Mouse (Mus musculus) midbrain, embryonic 14.5 days (tissue): Measurements from ENCODE around the gene Thada. TPM values are rescaled to one million over a fixed set of nuclear protein-coding genes. Genes with fewer than 3 reads are reported as not detected.

Source experiments
- ATAC-seq: fragments of 200-750 bp; cut with Nextera tagmentation; 2 replicates; pipeline ENCODE4 v1.8.0; 2017; ENCODE audit warnings: moderate number of reproducible peaks, moderate library complexity; ENCODE audit not compliant: low FRiP score, low TSS enrichment
- DNase-seq: peaks from one replicate; pipeline ENCODE4 v3.0.0-alpha.2; 2015
- H3K27ac ChIP-seq: fragments of 300-500 bp; sonication (generic); replicated peaks from 2 replicates; pipeline ENCODE4 v1.5.1; 2014; ENCODE audit warnings: mild to moderate bottlenecking, low read depth, low read length, moderate library complexity
- H3K27me3 ChIP-seq: fragments of 300-500 bp; sonication (generic); 2 replicates; pipeline ENCODE4 v1.6.1; 2014; ENCODE audit warnings: low read length, control low read depth, mixed read lengths; ENCODE audit not compliant: control insufficient read depth, insufficient read depth
- H3K36me3 ChIP-seq: fragments of 300-500 bp; sonication (generic); 2 replicates; pipeline ENCODE4 v1.6.1; 2014; ENCODE audit warnings: low read length, control low read depth; ENCODE audit not compliant: control insufficient read depth, insufficient read depth
- H3K4me1 ChIP-seq: fragments of 300-500 bp; sonication (generic); 2 replicates; pipeline ENCODE4 v1.6.1; 2014; ENCODE audit warnings: mild to moderate bottlenecking, antibody characterized with exemption, low read length, control low read depth; ENCODE audit not compliant: control insufficient read depth, insufficient read depth
- H3K4me2 ChIP-seq: fragments of 300-500 bp; sonication (generic); 2 replicates; pipeline ENCODE4 v1.6.1; 2014; ENCODE audit warnings: mild to moderate bottlenecking, low read length, moderate library complexity
- H3K4me3 ChIP-seq: fragments of 300-500 bp; sonication (generic); replicated peaks from 2 replicates; pipeline ENCODE4 v1.5.1; 2014; ENCODE audit warnings: low read depth, low read length
- H3K9ac ChIP-seq: fragments of 300-500 bp; sonication (generic); replicated peaks from 2 replicates; pipeline ENCODE4 v1.6.1; 2014; ENCODE audit warnings: mild to moderate bottlenecking, low read length, moderate library complexity
- H3K9me3 ChIP-seq: fragments of 300-500 bp; sonication (generic); 2 replicates; pipeline ENCODE4 v1.6.1; 2016; ENCODE audit warnings: low read length, control low read depth, mixed read lengths; ENCODE audit not compliant: control insufficient read depth
- WGBS: fragments of 180-500 bp; shearing (Covaris S2); extraction: QIAGEN DNeasy Blood & Tissue Kit; methylation state at CpG from one replicate; pipeline ENCODE4 v1.1.7; 2014; 5-methylcytosine and 5-hydroxymethylcytosine counted together
- polyA plus RNA-seq: library from polyadenylated mRNA; unstranded; fragments of >200 nt; fragmentation: Nextera tagmentation; extraction: Ambion mirVana; gene quantifications from 2 replicates; pipeline ENCODE4 v1.2.1, GENCODE M21; 2014

The Thada gene
- polyA plus RNA-seq, 1 experiment from 2014 or later: 9.5 TPM

GRCm38 (mm10) chr17:84369769-84370168, 96.2 kb downstream of the Thada start:
- H3K27me3 ChIP-seq: no peaks in the 10 kb centered on the region
- no peak overlapping the region for H3K4me3 ChIP-seq
- H3K9me3 ChIP-seq: no peaks in the 10 kb centered on the region
- no peak overlapping the region for H3K27ac ChIP-seq
- ATAC-seq: no peak
- H3K4me1 ChIP-seq: peaks cover 14% of the 10 kb centered on the region; the same call in 1 of the 2 replicates
- no peak overlapping the region for H3K9ac ChIP-seq
- no peak overlapping the region for H3K4me2 ChIP-seq
- no peak for DNase-seq
- 75% methylated on average over 3 of the region's 3 CpGs for WGBS
- H3K36me3 ChIP-seq: no peaks in the 10 kb centered on the region

- no peak for DNase-seq
Observed at GRCm38 (mm10) chr17:84368213-84369014, 97.6 kb downstream of the Thada start.

GRCm38 (mm10) chr17:84367663-84368062, 98.3 kb downstream of the Thada start:
- DNase-seq (no peak), ATAC-seq (no peak)
- Histone ChIP-seq H3K27ac (no peak overlapping the region), H3K27me3 (no peaks in the 10 kb centered on the region), H3K9me3 (no peaks in the 10 kb centered on the region), H3K36me3 (no peaks in the 10 kb centered on the region), H3K4me1 (peaks cover 14% of the 10 kb centered on the region; the same call in 1 of the 2 replicates), H3K4me3 (no peak overlapping the region), H3K4me2 (no peak overlapping the region), H3K9ac (no peak overlapping the region)
- WGBS: 65% methylated on average over 3 of the region's 3 CpGs

More at GRCm38 (mm10) chr17:84368213-84369014, 97.6 kb downstream of the Thada start:
- WGBS: 71% methylated on average over 11 of the region's 11 CpGs
- no peak overlapping the region for H3K9ac ChIP-seq
- no peaks in the 10 kb centered on the region for H3K9me3 ChIP-seq
- H3K4me3 ChIP-seq: no peak overlapping the region
- no peak overlapping the region for H3K4me2 ChIP-seq
- peaks cover 14% of the 10 kb centered on the region; the same call in 1 of the 2 replicates for H3K4me1 ChIP-seq
- no peak overlapping the region for H3K27ac ChIP-seq
- no peaks in the 10 kb centered on the region for H3K36me3 ChIP-seq
- no peak for ATAC-seq
- H3K27me3 ChIP-seq: no peaks in the 10 kb centered on the region

- peak overlapping the region; percentile 47 for H3K27ac ChIP-seq
- no peak overlapping the region for H3K4me3 ChIP-seq
- H3K9me3 ChIP-seq: no peaks in the 10 kb centered on the region
- 47% methylated on average over 6 of the region's 6 CpGs for WGBS
- H3K9ac ChIP-seq: no peak overlapping the region
- H3K4me1 ChIP-seq: peaks cover 14% of the 10 kb centered on the region; the same call in 1 of the 2 replicates
- DNase-seq (peak; percentile 50), ATAC-seq (no peak)
- H3K36me3 ChIP-seq: no peaks in the 10 kb centered on the region
- H3K27me3 ChIP-seq: no peaks in the 10 kb centered on the region
- no peak overlapping the region for H3K4me2 ChIP-seq
Observed at GRCm38 (mm10) chr17:84365791-84366301, 100.2 kb downstream of the Thada start.

DNA sequence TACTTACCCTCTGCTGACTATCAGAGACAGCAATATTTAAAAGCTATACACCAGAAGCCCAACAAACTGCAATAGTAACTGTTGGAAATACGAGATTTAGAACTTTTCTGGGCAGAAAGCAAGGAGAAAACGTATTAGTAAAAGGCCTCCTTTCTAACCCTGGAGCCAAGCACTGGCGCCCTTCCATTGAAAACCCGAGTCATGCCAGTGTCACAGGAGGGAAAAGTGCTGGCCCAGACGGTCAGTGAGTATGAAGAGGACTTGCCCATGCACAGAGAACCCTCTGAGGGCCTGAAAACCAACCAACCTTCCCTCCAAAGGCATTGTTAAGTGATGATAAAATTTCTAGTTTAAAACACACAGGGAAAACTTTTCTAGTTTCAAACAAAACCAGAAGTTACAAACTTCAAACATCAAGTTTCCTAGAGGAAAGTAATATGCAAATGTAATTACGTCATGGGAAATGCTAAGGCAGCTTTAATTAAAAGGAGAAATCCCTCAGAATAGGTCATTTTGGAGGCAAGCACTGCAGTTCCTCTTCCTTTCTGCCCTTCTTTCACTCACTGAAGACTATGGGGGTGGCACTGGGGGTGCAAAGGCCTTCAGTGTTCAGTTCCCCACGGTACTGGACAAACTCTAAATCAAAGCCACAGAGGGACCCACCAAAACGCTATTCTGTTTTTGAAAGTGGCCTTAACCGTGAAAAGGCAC, 100.8 kb downstream of the Thada start:
- no peak for DNase-seq
- Histone ChIP-seq H3K36me3 (no peaks in the 10 kb centered on the region), H3K4me1 (peaks cover 14% of the 10 kb centered on the region; the same call in 1 of the 2 replicates), H3K9ac (no peak overlapping the region), H3K27me3 (no peaks in the 10 kb centered on the region), H3K4me2 (no peak overlapping the region), H3K27ac (peak overlapping the region; percentile 47), H3K9me3 (no peaks in the 10 kb centered on the region), H3K4me3 (no peak overlapping the region)
- 74% methylated on average over 9 of the region's 9 CpGs for WGBS
- ATAC-seq: no peak

DNA sequence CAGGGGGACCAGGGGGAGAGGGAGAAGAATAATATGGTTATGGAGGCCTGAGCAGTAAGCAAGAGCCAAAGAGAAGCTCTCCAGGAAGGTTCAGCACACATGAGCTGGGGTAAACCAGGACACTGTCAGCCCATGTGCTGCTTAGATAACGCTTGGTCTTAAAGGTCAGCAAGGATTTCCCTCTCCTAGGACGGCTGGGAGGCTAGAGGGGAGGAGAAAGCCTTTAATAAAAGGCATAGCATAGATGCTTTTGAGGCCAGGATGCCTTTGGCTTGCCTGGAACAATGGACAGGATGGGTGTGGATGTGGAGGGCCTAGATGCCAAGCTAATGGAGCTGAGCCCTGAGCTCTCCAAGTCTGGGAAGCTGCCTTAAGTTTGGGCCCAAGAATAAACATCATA, 102.6 kb downstream of the Thada start:
- ATAC-seq (no peak), DNase-seq (no peak)
- Histone ChIP-seq H3K27ac (peak overlapping the region; percentile 52; the same call in 1 of the 2 replicates), H3K27me3 (no peaks in the 10 kb centered on the region), H3K36me3 (0 out of 2 replicates have a peak, but pooled peaks cover 3% of the 10 kb centered on the region), H3K4me3 (no peak overlapping the region), H3K9ac (no peak overlapping the region), H3K9me3 (no peaks in the 10 kb centered on the region), H3K4me2 (no peak overlapping the region), H3K4me1 (peaks cover 14% of the 10 kb centered on the region; the same call in 1 of the 2 replicates)
- WGBS: 37% methylated on average over 2 of the region's 2 CpGs

- H3K4me2 ChIP-seq: no peak overlapping the region
- no peak overlapping the region for H3K4me3 ChIP-seq
- peaks cover 10% of the 10 kb centered on the region; the same call in 1 of the 2 replicates for H3K4me1 ChIP-seq
- ATAC-seq: no peak
- H3K36me3 ChIP-seq: 0 out of 2 replicates have a peak, but pooled peaks cover 3% of the 10 kb centered on the region
- DNase-seq: no peak
- no peak overlapping the region for H3K9ac ChIP-seq
- WGBS: 78% methylated on average over 13 of the region's 13 CpGs
- no peaks in the 10 kb centered on the region for H3K9me3 ChIP-seq
- no peak overlapping the region for H3K27ac ChIP-seq
- no peaks in the 10 kb centered on the region for H3K27me3 ChIP-seq
Observed at GRCm38 (mm10) chr17:84362581-84363286, 103.3 kb downstream of the Thada start.

GRCm38 (mm10) chr17:84361006-84361405, 105.0 kb downstream of the Thada start:
- Histone ChIP-seq H3K4me2 (no peak overlapping the region), H3K36me3 (0 out of 2 replicates have a peak, but pooled peaks cover 3% of the 10 kb centered on the region), H3K4me3 (no peak overlapping the region), H3K4me1 (peaks cover 7% of the 10 kb centered on the region; the same call in 1 of the 2 replicates), H3K9ac (no peak overlapping the region), H3K27ac (no peak overlapping the region), H3K27me3 (no peaks in the 10 kb centered on the region), H3K9me3 (no peaks in the 10 kb centered on the region)
- DNase-seq: no peak
- ATAC-seq: no peak
- WGBS: 100% methylated on average over 1 of the region's 1 CpGs
